Comparison of ENCODE assay signal across 19 mouse cellular contexts in the genomic region with DNA sequence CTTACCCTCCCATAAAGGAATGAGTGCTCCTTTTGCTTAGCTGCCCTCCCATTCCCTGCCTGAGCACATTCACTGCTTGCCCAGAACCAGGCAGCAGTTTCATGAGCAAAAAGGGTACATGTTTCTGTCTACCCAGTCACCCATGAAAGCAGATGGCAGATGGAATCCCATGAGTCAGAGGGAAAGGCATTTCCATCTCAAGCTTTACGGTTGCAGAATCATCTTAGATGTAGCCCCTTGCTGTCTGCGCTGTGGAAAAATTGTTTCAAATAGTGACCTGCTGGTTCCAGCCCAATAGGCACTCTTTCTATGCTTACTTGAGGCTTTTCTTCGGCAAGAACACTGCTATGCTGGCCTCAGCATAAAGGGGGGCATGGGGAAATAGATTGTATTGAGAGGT.
A peak's percentile ranks its signal among the peaks of the same experiment; 100 is the strongest.
DNase-seq lines count a peak whose midpoint lies in the region; ATAC-seq and TF ChIP-seq lines count a peak whose summit lies in the region.
"Had no signal": no experiment of that assay in that cellular context is flagged by ENCODE, and none has a peak within 500 bp of the region (broad histone marks: within the 10 kb centered on the region; RNA-seq: fewer than 3 reads in every experiment).

No protein-coding gene starts in this region.

- H3K9ac ChIP-seq in hindbrain, embryonic 14.5 days, result no peak overlapping the region
- H3K9ac ChIP-seq in hindbrain, embryonic 12.5 days, result no peak overlapping the region
- no peak overlapping the region for H3K9ac ChIP-seq in midbrain, postnatal 0 days (replicated peaks; ENCODE audit: low read length, poor library complexity, severe bottlenecking)
- no peak overlapping the region for H3K9ac ChIP-seq in hindbrain, postnatal 0 days (replicated peaks; ENCODE audit: low read length)
- no peak overlapping the region for H3K9ac ChIP-seq in heart, adult 2 months (ENCODE audit: low read depth, low read length)
- H3K9ac ChIP-seq: liver, embryonic 14.5 days; midbrain, embryonic 12.5 days had no signal

- no peaks in the 10 kb centered on the region for H3K79me2 ChIP-seq in heart, adult 2 months (replicated peaks; ENCODE audit: control insufficient read depth, insufficient read depth, low read length)

- TF ChIP-seq CTCF in midbrain, postnatal 0 days (IDR thresholded peaks at IDR 0.05), result no peak
- no peak for TF ChIP-seq CTCF in brain, embryonic 14.5 days (IDR thresholded peaks at IDR 0.05; ENCODE audit: borderline replicate concordance, extremely low read depth, insufficient read depth, insufficient read length)
- no peak for TF ChIP-seq CTCF in hindbrain, postnatal 0 days (IDR thresholded peaks at IDR 0.05; ENCODE audit: low read depth)
- no peak for TF ChIP-seq CTCF in heart, adult 2 months (IDR thresholded peaks at IDR 0.05)

- intact Hi-C loops in heart, adult 2 months (cut with DNase I), result no loop called here

- TF ChIP-seq EP300 in heart, adult 2 months (IDR thresholded peaks at IDR 0.05; ENCODE audit: insufficient read depth, low read depth, low read length), result no peak

- H3K36me3 ChIP-seq in hindbrain, embryonic 14.5 days (replicated peaks; ENCODE audit: control insufficient read depth, insufficient read depth), result no peaks in the 10 kb centered on the region
- H3K36me3 ChIP-seq in hindbrain, embryonic 12.5 days, result no peaks in the 10 kb centered on the region
- no peaks in the 10 kb centered on the region for H3K36me3 ChIP-seq in midbrain, postnatal 0 days (ENCODE audit: insufficient read depth, low read length)
- H3K36me3 ChIP-seq in midbrain, embryonic 10.5 days, result no peaks in the 10 kb centered on the region
- H3K36me3 ChIP-seq in hindbrain, postnatal 0 days (ENCODE audit: insufficient read depth, low read length), result no peaks in the 10 kb centered on the region
- H3K36me3 ChIP-seq in heart, adult 2 months (ENCODE audit: control insufficient read depth, insufficient read depth, low read length), result no peaks in the 10 kb centered on the region
- H3K36me3 ChIP-seq: midbrain, embryonic 12.5 days had no signal

- no peak overlapping the region for H3K4me2 ChIP-seq in hindbrain, embryonic 14.5 days (replicated peaks)
- H3K4me2 ChIP-seq in hindbrain, embryonic 12.5 days (replicated peaks), result no peak overlapping the region
- H3K4me2 ChIP-seq in midbrain, postnatal 0 days (ENCODE audit: low read depth, low read length, poor library complexity, severe bottlenecking), result no peak overlapping the region
- no peak overlapping the region for H3K4me2 ChIP-seq in hindbrain, postnatal 0 days (ENCODE audit: low read depth, low read length)
- H3K4me2 ChIP-seq: heart, embryonic 11.5 days; midbrain, embryonic 12.5 days had no signal

- no peak overlapping the region for H3K27ac ChIP-seq in hindbrain, embryonic 14.5 days
- no peak overlapping the region for H3K27ac ChIP-seq in hindbrain, embryonic 12.5 days
- no peak overlapping the region for H3K27ac ChIP-seq in midbrain, postnatal 0 days (ENCODE audit: low read depth, low read length)
- H3K27ac ChIP-seq in midbrain, embryonic 10.5 days (replicated peaks), result no peak overlapping the region
- no peak overlapping the region for H3K27ac ChIP-seq in hindbrain, postnatal 0 days
- no peak overlapping the region for H3K27ac ChIP-seq in heart, adult 2 months
- H3K27ac ChIP-seq: gastrocnemius, adult 2 months; liver, embryonic 14.5 days; midbrain, embryonic 12.5 days; stomach, postnatal 0 days had no signal

- 64% methylated on average over 3 of the region's 3 CpGs for WGBS in hindbrain, embryonic 14.5 days
- 74% methylated on average over 3 of the region's 3 CpGs for WGBS in hindbrain, embryonic 12.5 days
- 54% methylated on average over 3 of the region's 3 CpGs for WGBS in midbrain, postnatal 0 days
- 84% methylated on average over 3 of the region's 3 CpGs for WGBS in midbrain, embryonic 10.5 days
- 32% methylated on average over 3 of the region's 3 CpGs for WGBS in hindbrain, postnatal 0 days
- 63% methylated on average over 3 of the region's 3 CpGs for WGBS in heart, adult 2 months

- peak; percentile 75; the same call in 1 of the 2 replicates for ATAC-seq in hindbrain, embryonic 14.5 days (ENCODE audit: low FRiP score)
- no peak; the same call in 1 of the 2 replicates for ATAC-seq in hindbrain, embryonic 12.5 days (ENCODE audit: low FRiP score)
- peak; percentile 41; the same call in 1 of the 2 replicates for ATAC-seq in midbrain, postnatal 0 days (ENCODE audit: low FRiP score)
- ATAC-seq in hindbrain, postnatal 0 days, result peak; percentile 82
- ATAC-seq: inflammation-experienced regulatory T-cells, adult 6 months; lung, postnatal 0 days had no signal

- no peak overlapping the region for H3K4me3 ChIP-seq in hindbrain, embryonic 14.5 days (replicated peaks; ENCODE audit: low read length)
- H3K4me3 ChIP-seq in hindbrain, embryonic 12.5 days, result no peak overlapping the region
- H3K4me3 ChIP-seq in midbrain, postnatal 0 days (ENCODE audit: low read depth, low read length), result no peak overlapping the region
- no peak overlapping the region for H3K4me3 ChIP-seq in midbrain, embryonic 10.5 days
- H3K4me3 ChIP-seq in hindbrain, postnatal 0 days (ENCODE audit: low read length), result no peak overlapping the region
- no peak overlapping the region for H3K4me3 ChIP-seq in heart, adult 2 months
- H3K4me3 ChIP-seq: gastrocnemius, adult 2 months; midbrain, embryonic 12.5 days had no signal

- H3K27me3 ChIP-seq in hindbrain, embryonic 14.5 days (ENCODE audit: control insufficient read depth, insufficient read depth, low read length), result no peaks in the 10 kb centered on the region
- H3K27me3 ChIP-seq in hindbrain, embryonic 12.5 days, result no peaks in the 10 kb centered on the region
- no peaks in the 10 kb centered on the region for H3K27me3 ChIP-seq in midbrain, postnatal 0 days (ENCODE audit: insufficient read depth, low read length)
- no peaks in the 10 kb centered on the region for H3K27me3 ChIP-seq in midbrain, embryonic 10.5 days (ENCODE audit: low read depth, poor library complexity, severe bottlenecking)
- no peaks in the 10 kb centered on the region for H3K27me3 ChIP-seq in hindbrain, postnatal 0 days (ENCODE audit: insufficient read depth, low read length)
- H3K27me3 ChIP-seq in heart, adult 2 months (ENCODE audit: control insufficient read depth, insufficient read depth, low read length), result no peaks in the 10 kb centered on the region
- H3K27me3 ChIP-seq: midbrain, embryonic 12.5 days had no signal

- H3K9me3 ChIP-seq in hindbrain, embryonic 14.5 days (ENCODE audit: control insufficient read depth, low read length), result no peaks in the 10 kb centered on the region
- no peaks in the 10 kb centered on the region for H3K9me3 ChIP-seq in hindbrain, embryonic 12.5 days (replicated peaks)
- no peaks in the 10 kb centered on the region for H3K9me3 ChIP-seq in midbrain, postnatal 0 days (ENCODE audit: low read length)
- H3K9me3 ChIP-seq in midbrain, embryonic 10.5 days (replicated peaks), result no peaks in the 10 kb centered on the region
- H3K9me3 ChIP-seq in hindbrain, postnatal 0 days (ENCODE audit: low read length), result no peaks in the 10 kb centered on the region
- H3K9me3 ChIP-seq: midbrain, embryonic 12.5 days had no signal

- TF ChIP-seq POLR2A in brain, embryonic 14.5 days (IDR thresholded peaks at IDR 0.05; ENCODE audit: borderline replicate concordance, extremely low read depth, insufficient read depth, insufficient read length, poor library complexity, severe bottlenecking), result no peak
- TF ChIP-seq POLR2A in heart, adult 2 months (IDR thresholded peaks at IDR 0.05; ENCODE audit: insufficient read depth, low read depth, low read length), result no peak

- no peaks in the 10 kb centered on the region for H3K4me1 ChIP-seq in hindbrain, embryonic 14.5 days (replicated peaks; ENCODE audit: control insufficient read depth, insufficient read depth, low read length)
- no peaks in the 10 kb centered on the region for H3K4me1 ChIP-seq in hindbrain, embryonic 12.5 days
- no peaks in the 10 kb centered on the region for H3K4me1 ChIP-seq in midbrain, postnatal 0 days (ENCODE audit: insufficient read depth, low read length)
- H3K4me1 ChIP-seq in midbrain, embryonic 10.5 days, result no peaks in the 10 kb centered on the region
- no peaks in the 10 kb centered on the region for H3K4me1 ChIP-seq in hindbrain, postnatal 0 days (ENCODE audit: insufficient read depth, low read length)
- H3K4me1 ChIP-seq in heart, adult 2 months (ENCODE audit: control insufficient read depth, insufficient read depth, low read length), result no peaks in the 10 kb centered on the region
- H3K4me1 ChIP-seq: midbrain, embryonic 12.5 days had no signal

- DNase-seq in hindbrain, embryonic 14.5 days (ENCODE audit: low spot score), result no peak
- DNase-seq in midbrain, postnatal 0 days (ENCODE audit: low spot score), result peak; percentile 58
- DNase-seq in midbrain, embryonic 10.5 days (ENCODE audit: low spot score), result no peak
- DNase-seq in brain, embryonic 14.5 days (ENCODE audit: low read depth), result peak; percentile 55
- peak; percentile 55 for DNase-seq in hindbrain, postnatal 0 days (ENCODE audit: low spot score)
- no peak for DNase-seq in heart, adult 2 months
- DNase-seq: adrenal gland, adult 8-10 months; cerebellum, adult 11-12 months; gastrocnemius, adult 2 months; kidney, adult 2 months; kidney, postnatal 4 days; layer of hippocampus, adult 9-11 months had no signal

Comparison
In these comparisons a context has a peak if more than half of its experiments do, and no peak if none do; other contexts are left out.
1. DNase-seq: peak in midbrain, postnatal 0 days (single experiment), brain, embryonic 14.5 days (single experiment) and hindbrain, postnatal 0 days (single experiment); none in hindbrain, embryonic 14.5 days (single experiment), midbrain, embryonic 10.5 days (single experiment) and heart, adult 2 months (0 of 2).